In genomic region chr12:32819823-32820605, GRCm38 (mm10) we compare ENCODE assay signal across 8 mouse cellular contexts. TPM values are rescaled to one million over a fixed set of nuclear protein-coding genes. Genes with fewer than 3 reads are reported as not detected.
A peak's percentile ranks its signal among the peaks of the same experiment; 100 is the strongest.
DNase-seq lines count a peak whose midpoint lies in the region; ATAC-seq lines count a peak whose summit lies in the region.

No protein-coding gene starts in this region.

- H3K4me1 ChIP-seq in heart, embryonic 10.5 days: 0 out of 2 replicates have a peak, but pooled peaks cover 3% of the 10 kb centered on the region
- peaks cover 8% of the 10 kb centered on the region for H3K4me1 ChIP-seq in kidney, embryonic 15.5 days

- H3K4me3 ChIP-seq in heart, embryonic 10.5 days: peak overlapping the region; percentile 78
- H3K4me3 ChIP-seq in kidney, embryonic 15.5 days (replicated peaks): peak overlapping the region; percentile 89

- H3K36me3 ChIP-seq in heart, embryonic 10.5 days: peaks cover 12% of the 10 kb centered on the region; the same call in 1 of the 2 replicates
- peaks cover 14% of the 10 kb centered on the region; the same call in 1 of the 2 replicates for H3K36me3 ChIP-seq in kidney, embryonic 15.5 days

- DNase-seq in B cell, adult 2 months: peak; percentile 99
- peak; percentile 99 for DNase-seq in brain, adult 2 months (ENCODE audit: low read depth, low spot score)
- peak; percentile 99 for DNase-seq in heart, embryonic 10.5 days (ENCODE audit: low spot score)
- peak; percentile 99 for DNase-seq in liver
- peak; percentile 98 for DNase-seq in spleen, postnatal 4 days (ENCODE audit: low spot score in 2 of 2)

- H3K27ac ChIP-seq in heart, embryonic 10.5 days: peak overlapping the region; percentile 95
- peak overlapping the region; percentile 97 for H3K27ac ChIP-seq in kidney, embryonic 15.5 days

- H3K4me2 ChIP-seq in kidney, embryonic 15.5 days: peak overlapping the region; percentile 71

- no peaks in the 10 kb centered on the region for H3K9me3 ChIP-seq in heart, embryonic 10.5 days
- H3K9me3 ChIP-seq in kidney, embryonic 15.5 days (replicated peaks): no peaks in the 10 kb centered on the region

- no peaks in the 10 kb centered on the region for H3K27me3 ChIP-seq in heart, embryonic 10.5 days (ENCODE audit: insufficient read depth, poor library complexity, severe bottlenecking)
- no peaks in the 10 kb centered on the region for H3K27me3 ChIP-seq in kidney, embryonic 15.5 days

- peak overlapping the region; percentile 74 for H3K9ac ChIP-seq in kidney, embryonic 15.5 days

- WGBS in heart, embryonic 10.5 days: under 1% methylated on average over 49 of the region's 80 CpGs
- WGBS in kidney, embryonic 15.5 days: under 1% methylated on average over 62 of the region's 80 CpGs

- ATAC-seq in erythroblast, adult 5-6 weeks (replicated peaks; ENCODE audit: low FRiP score, poor library complexity, severe bottlenecking): peak; percentile 97
- ATAC-seq in kidney, embryonic 15.5 days (replicated peaks; ENCODE audit: low FRiP score): peak; percentile 97
- peak; percentile 92 for ATAC-seq in monocyte, adult 5-6 weeks (replicated peaks; ENCODE audit: insufficient number of reproducible peaks, low FRiP score, low TSS enrichment, poor library complexity, severe bottlenecking)

RNA-seq across cellular contexts. Expression of gene Nampt, which starts 0.7 kb away (rescaled TPM):
- 13.2 and 23.6 TPM in 2 replicates for total RNA-seq in erythroblast, adult 5-6 weeks (2015; ENCODE audit: low replicate concordance)
- total RNA-seq in erythroblast, adult 5-6 weeks (2017; ENCODE audit: low replicate concordance): 11.6 and 20.8 TPM in 2 replicates
- 22.2 and 28.4 TPM in 2 replicates for polyA plus RNA-seq in heart, embryonic 10.5 days (2016; fragmentation: Nextera tagmentation; extraction: Ambion mirVana)
- 23.9 and 25.9 TPM in 2 replicates for polyA plus RNA-seq in kidney, embryonic 15.5 days (2015; fragmentation: Nextera tagmentation; extraction: Ambion mirVana)
- total RNA-seq in monocyte, adult 5-6 weeks (2017): 32.6 to 76.0 TPM (median 65.6 TPM) in 3 replicates

Comparison
In these comparisons a context has a peak if more than half of its experiments do, and no peak if none do; other contexts are left out.
1. Peak in every context shown above with its lines: DNase-seq, ATAC-seq, H3K4me3 ChIP-seq and H3K27ac ChIP-seq.